18 mouse cellular contexts compared by ENCODE assay signal in genomic region chr19:58117595-58117994, GRCm38 (mm10).
DNase-seq lines count a peak whose midpoint lies in the region; ATAC-seq and TF ChIP-seq lines count a peak whose summit lies in the region.
"Had no signal": no experiment of that assay in that cellular context is flagged by ENCODE, and none has a peak within 500 bp of the region (broad histone marks: within the 10 kb centered on the region; RNA-seq: fewer than 3 reads in every experiment).

No protein-coding gene starts in this region.

- no peak for ATAC-seq in midbrain, embryonic 11.5 days (ENCODE audit: low FRiP score)
- ATAC-seq in forebrain, postnatal 0 days, result peak; percentile 46; the same call in 1 of the 2 replicates
- ATAC-seq in erythroid progenitor cell, adult 5-6 weeks (replicated peaks; ENCODE audit: low FRiP score, poor library complexity, severe bottlenecking), result no peak
- ATAC-seq: CD4-positive, CD25-positive, alpha-beta regulatory T cell, adult 4 months; inflammation-experienced regulatory T-cells, adult 6 months; intestine, postnatal 0 days had no signal

- H3K27ac ChIP-seq in midbrain, embryonic 11.5 days (ENCODE audit: low read depth, low read length), result no peak overlapping the region
- H3K27ac ChIP-seq in midbrain, embryonic 10.5 days (replicated peaks), result no peak overlapping the region
- no peak overlapping the region for H3K27ac ChIP-seq in forebrain, postnatal 0 days (ENCODE audit: low read depth, low read length)
- H3K27ac ChIP-seq: embryonic facial prominence, embryonic 15.5 days; heart, embryonic 10.5 days; hindbrain, embryonic 10.5 days had no signal

- no peak overlapping the region for H3K4me2 ChIP-seq in midbrain, embryonic 11.5 days
- H3K4me2 ChIP-seq in forebrain, postnatal 0 days (ENCODE audit: low read depth), result no peak overlapping the region
- H3K4me2 ChIP-seq: embryonic facial prominence, embryonic 15.5 days had no signal

- 97% methylated on average over 6 of the region's 6 CpGs for WGBS in midbrain, embryonic 11.5 days
- 93% methylated on average over 6 of the region's 6 CpGs for WGBS in midbrain, embryonic 10.5 days
- WGBS in forebrain, postnatal 0 days, result 69% methylated on average over 6 of the region's 6 CpGs

- H3K4me3 ChIP-seq in midbrain, embryonic 11.5 days (ENCODE audit: low read depth, low read length), result no peak overlapping the region
- H3K4me3 ChIP-seq in midbrain, embryonic 10.5 days, result no peak overlapping the region
- no peak overlapping the region for H3K4me3 ChIP-seq in forebrain, postnatal 0 days (ENCODE audit: low read depth, low read length)
- H3K4me3 ChIP-seq: embryonic facial prominence, embryonic 15.5 days; erythroblast, embryonic 14.5 days; heart, embryonic 10.5 days; hindbrain, embryonic 10.5 days had no signal

- H3K36me3 ChIP-seq in midbrain, embryonic 11.5 days (ENCODE audit: control insufficient read depth, insufficient read depth, low read length), result no peaks in the 10 kb centered on the region
- H3K36me3 ChIP-seq in midbrain, embryonic 10.5 days, result no peaks in the 10 kb centered on the region
- no peaks in the 10 kb centered on the region for H3K36me3 ChIP-seq in forebrain, postnatal 0 days (ENCODE audit: insufficient read depth)
- H3K36me3 ChIP-seq: embryonic facial prominence, embryonic 15.5 days; G1E; heart, embryonic 10.5 days; hindbrain, embryonic 10.5 days had no signal

- H3K4me1 ChIP-seq in midbrain, embryonic 11.5 days (ENCODE audit: control insufficient read depth, insufficient read depth, low read length), result no peaks in the 10 kb centered on the region; the same call in 1 of the 2 replicates
- peaks cover 10% of the 10 kb centered on the region for H3K4me1 ChIP-seq in midbrain, embryonic 10.5 days
- H3K4me1 ChIP-seq in forebrain, postnatal 0 days (ENCODE audit: insufficient read depth), result no peaks in the 10 kb centered on the region

- intact Hi-C loops in heart, postnatal 25 days (cut with DNase I), result no loop called here

- no peaks in the 10 kb centered on the region for H3K9me3 ChIP-seq in midbrain, embryonic 11.5 days (ENCODE audit: control insufficient read depth, low read length)
- no peaks in the 10 kb centered on the region for H3K9me3 ChIP-seq in midbrain, embryonic 10.5 days (replicated peaks)
- H3K9me3 ChIP-seq in forebrain, postnatal 0 days (ENCODE audit: low read length), result no peaks in the 10 kb centered on the region
- H3K9me3 ChIP-seq: embryonic facial prominence, embryonic 15.5 days; heart, embryonic 10.5 days; hindbrain, embryonic 10.5 days had no signal

- TF ChIP-seq CTCF in forebrain, postnatal 0 days (IDR thresholded peaks at IDR 0.05; ENCODE audit: low read depth), result no peak

- H3K9ac ChIP-seq in midbrain, embryonic 11.5 days (ENCODE audit: low read length), result no peak overlapping the region
- H3K9ac ChIP-seq in forebrain, postnatal 0 days, result no peak overlapping the region
- H3K9ac ChIP-seq: embryonic facial prominence, embryonic 15.5 days had no signal

- no peaks in the 10 kb centered on the region for H3K27me3 ChIP-seq in midbrain, embryonic 11.5 days (ENCODE audit: control insufficient read depth, insufficient read depth, low read length)
- H3K27me3 ChIP-seq in midbrain, embryonic 10.5 days (ENCODE audit: low read depth, poor library complexity, severe bottlenecking), result no peaks in the 10 kb centered on the region
- H3K27me3 ChIP-seq in forebrain, postnatal 0 days (ENCODE audit: insufficient read depth, low read length), result no peaks in the 10 kb centered on the region
- H3K27me3 ChIP-seq: embryonic facial prominence, embryonic 15.5 days had no signal

- DNase-seq in cerebellum, postnatal 10 days, result peak; percentile 17 to 20
- DNase-seq in cerebellum, adult 9-11 months, result no peak
- DNase-seq in heart, adult 11 months, result peak; percentile 73
- DNase-seq in heart, postnatal 25 days (ENCODE audit: low spot score), result no peak
- peak; percentile 70 for DNase-seq in midbrain, embryonic 11.5 days (ENCODE audit: low spot score, missing footprints)
- DNase-seq in midbrain, embryonic 10.5 days (ENCODE audit: low spot score), result no peak
- no peak for DNase-seq in forebrain, postnatal 0 days
- DNase-seq: B cell, adult 2 months; embryo, embryonic 11 days had no signal

Comparison
In these comparisons a context has a peak if more than half of its experiments do, and no peak if none do; other contexts are left out.
1. DNase-seq: peak in cerebellum, postnatal 10 days (2 of 2), heart, adult 11 months (single experiment) and midbrain, embryonic 11.5 days (single experiment); none in cerebellum, adult 9-11 months (single experiment), heart, postnatal 25 days (single experiment), midbrain, embryonic 10.5 days (single experiment) and forebrain, postnatal 0 days (single experiment).